Mouse (Mus musculus): ENCODE data around the gene Fabp6. TPM values are rescaled to one million over a fixed set of nuclear protein-coding genes. Genes with fewer than 3 reads are reported as not detected.

Gene Fabp6
- total and polyA plus RNA-seq, 3 experiments, result not detected

GRCm38 (mm10) chr11:43566696-43567095, 34.6 kb downstream of the Fabp6 start:
- dilution Hi-C loops (cut with MboI; ENCODE audit: extremely low pct_ligation_motif_present, extremely low pct_unique_long_range_greater_than_20kb, low sequenced_read_pairs) (no loop called here), in situ Hi-C loops (cut with MboI; ENCODE audit: low pct_ligation_motif_present, low pct_unique_long_range_greater_than_20kb, low sequenced_read_pairs) (no loop called here)
- Histone ChIP-seq H3K4me3 (replicated peaks in 1 of 3; ENCODE audit: low read depth in 2 of 3, low read length in 2 of 3, poor library complexity in 1 of 3) (no peak overlapping the region), H3K9ac (ENCODE audit: insufficient read depth, low read depth) (no peak overlapping the region), H3K36me3 (replicated peaks in 1 of 2; ENCODE audit: control insufficient read depth in 1 of 2, insufficient read depth in 1 of 2, low read length in 1 of 2) (no peaks in the 10 kb centered on the region), H3K4me2 (ENCODE audit: insufficient read depth, low read depth, poor library complexity, severe bottlenecking) (no peak overlapping the region), H3K4me1 (ENCODE audit: control insufficient read depth in 1 of 2, insufficient read depth in 2 of 2) (0 out of 4 replicates have a peak, but pooled peaks cover 0 to 2% of the 10 kb centered on the region in 2 experiments), H3K27ac (ENCODE audit: insufficient read depth, low read depth) (no peak overlapping the region), H3K79me2 (replicated peaks; ENCODE audit: control insufficient read depth, extremely low read depth, insufficient read depth, poor library complexity, severe bottlenecking) (no peaks in the 10 kb centered on the region), H3K9me3 (replicated peaks; ENCODE audit: low read length) (no peaks in the 10 kb centered on the region), H3K27me3 (replicated peaks) (no peaks in the 10 kb centered on the region)
- DNase-seq (ENCODE audit: extremely low read depth), result no peak
- TF ChIP-seq MAX (IDR thresholded peaks at IDR 0.05; ENCODE audit: low read length), result no peak
- TF ChIP-seq CHD1 (IDR thresholded peaks at IDR 0.05; ENCODE audit: low read depth, low read length), result no peak
- TF ChIP-seq MAFK (IDR thresholded peaks at IDR 0.05; ENCODE audit: insufficient replicate concordance, low read length), result no peak
- TF ChIP-seq EP300 (IDR thresholded peaks at IDR 0.05; ENCODE audit: low read length), result no peak
- no peak for TF ChIP-seq BHLHE40 (IDR thresholded peaks at IDR 0.05; ENCODE audit: low read depth, low read length)
- no peak for TF ChIP-seq POLR2AphosphoS2 (IDR thresholded peaks at IDR 0.05; ENCODE audit: low read depth, low read length)
- TF ChIP-seq KAT2A (IDR thresholded peaks at IDR 0.05; ENCODE audit: insufficient replicate concordance, low read length), result no peak
- TF ChIP-seq MYC (IDR thresholded peaks at IDR 0.05; ENCODE audit: low read depth, low read length), result no peak
- no peak for TF ChIP-seq ZNF384 (IDR thresholded peaks at IDR 0.05; ENCODE audit: low read depth, low read length)
- TF ChIP-seq MAZ (IDR thresholded peaks at IDR 0.05; ENCODE audit: low read depth, low read length), result no peak
- TF ChIP-seq ZMIZ1 (IDR thresholded peaks at IDR 0.05; ENCODE audit: low read depth, low read length), result no peak
- TF ChIP-seq PAX5 (IDR thresholded peaks at IDR 0.05; ENCODE audit: low read length), result no peak
- no peak for TF ChIP-seq JUN (IDR thresholded peaks at IDR 0.05; ENCODE audit: insufficient read depth, low read depth, low read length)
- no peak for TF ChIP-seq USF2 (conservative IDR thresholded peaks at IDR 0.05; ENCODE audit: low read depth, low read length)
- TF ChIP-seq RCOR1 (conservative IDR thresholded peaks at IDR 0.05; ENCODE audit: low read depth, low read length), result no peak

- H3K4me1 ChIP-seq (ENCODE audit: control insufficient read depth in 1 of 2, insufficient read depth in 2 of 2), result 0 out of 4 replicates have a peak, but pooled peaks cover 0 to 2% of the 10 kb centered on the region in 2 experiments
- in situ Hi-C loops (cut with MboI; ENCODE audit: low pct_ligation_motif_present, low pct_unique_long_range_greater_than_20kb, low sequenced_read_pairs), result no loop called here
- H3K36me3 ChIP-seq (replicated peaks in 1 of 2; ENCODE audit: control insufficient read depth in 1 of 2, insufficient read depth in 1 of 2, low read length in 1 of 2), result no peaks in the 10 kb centered on the region
- no peak overlapping the region for H3K9ac ChIP-seq (ENCODE audit: insufficient read depth, low read depth)
- no peaks in the 10 kb centered on the region for H3K79me2 ChIP-seq (replicated peaks; ENCODE audit: control insufficient read depth, extremely low read depth, insufficient read depth, poor library complexity, severe bottlenecking)
- TF ChIP-seq CHD1 (IDR thresholded peaks at IDR 0.05; ENCODE audit: low read depth, low read length) (no peak), ZC3H11A (IDR thresholded peaks at IDR 0.05; ENCODE audit: low read depth, low read length) (no peak), ZKSCAN1 (IDR thresholded peaks at IDR 0.05; ENCODE audit: borderline replicate concordance, low read depth, low read length) (no peak), TBP (conservative IDR thresholded peaks at IDR 0.05; ENCODE audit: low read depth, low read length) (no peak), CHD2 (IDR thresholded peaks at IDR 0.05; ENCODE audit: low read length) (no peak), MAZ (IDR thresholded peaks at IDR 0.05; ENCODE audit: low read depth, low read length) (no peak), MAFK (IDR thresholded peaks at IDR 0.05; ENCODE audit: insufficient replicate concordance, low read length) (no peak), HCFC1 (IDR thresholded peaks at IDR 0.05; ENCODE audit: low read depth, low read length) (no peak), NELFE (IDR thresholded peaks at IDR 0.05; ENCODE audit: low read depth, low read length) (no peak)
- no peak overlapping the region for H3K4me3 ChIP-seq (replicated peaks in 1 of 3; ENCODE audit: low read depth in 2 of 3, low read length in 2 of 3, poor library complexity in 1 of 3)
- no peaks in the 10 kb centered on the region for H3K9me3 ChIP-seq (replicated peaks; ENCODE audit: low read length)
- no peak overlapping the region for H3K27ac ChIP-seq (ENCODE audit: insufficient read depth, low read depth)
- no peak for DNase-seq (ENCODE audit: extremely low read depth)
- no peaks in the 10 kb centered on the region for H3K27me3 ChIP-seq (replicated peaks)
- H3K4me2 ChIP-seq (ENCODE audit: insufficient read depth, low read depth, poor library complexity, severe bottlenecking), result no peak overlapping the region
- dilution Hi-C loops (cut with MboI; ENCODE audit: extremely low pct_ligation_motif_present, extremely low pct_unique_long_range_greater_than_20kb, low sequenced_read_pairs), result no loop called here
Observed at GRCm38 (mm10) chr11:43565852-43566251, 35.5 kb downstream of the Fabp6 start.

Data from CH12.LX (cell line).